Mouse (Mus musculus) intestine, postnatal 0 days (tissue): ENCODE measurements around the gene Farsb. TPM values are rescaled to one million over a fixed set of nuclear protein-coding genes. Genes with fewer than 3 reads are reported as not detected.
A peak's percentile ranks its signal among the peaks of the same experiment; 100 is the strongest.

Experiments used
- ATAC-seq: fragments of 200-750 bp; cut with Nextera tagmentation; 2 replicates; pipeline ENCODE4 v1.8.0; 2017; ENCODE audit warnings: mild to moderate bottlenecking, moderate TSS enrichment, moderate library complexity
- H3K27ac ChIP-seq: fragments of 300-500 bp; sonication (generic); 2 replicates; pipeline ENCODE4 v1.5.1; 2014; ENCODE audit warnings: mild to moderate bottlenecking, low read depth, low read length, moderate library complexity
- H3K27me3 ChIP-seq: fragments of 300-500 bp; sonication (generic); replicated peaks from 2 replicates; pipeline ENCODE4 v1.6.1; 2014; ENCODE audit warnings: low read length, mixed read lengths; ENCODE audit not compliant: control insufficient read depth, insufficient read depth
- H3K36me3 ChIP-seq: fragments of 300-500 bp; sonication (generic); 2 replicates; pipeline ENCODE4 v1.6.1; 2014; ENCODE audit warnings: mild to moderate bottlenecking, moderate library complexity; ENCODE audit not compliant: control insufficient read depth, insufficient read depth
- H3K4me1 ChIP-seq: fragments of 300-500 bp; sonication (generic); replicated peaks from 2 replicates; pipeline ENCODE4 v1.6.1; 2014; ENCODE audit warnings: antibody characterized with exemption, low read length, mixed read lengths; ENCODE audit not compliant: control insufficient read depth, insufficient read depth
- H3K4me2 ChIP-seq: fragments of 300-500 bp; sonication (generic); replicated peaks from 2 replicates; pipeline ENCODE4 v1.6.1; 2014; ENCODE audit warnings: low read depth, mild to moderate bottlenecking, moderate library complexity
- H3K4me3 ChIP-seq: fragments of 300-500 bp; sonication (generic); 2 replicates; pipeline ENCODE4 v1.5.1; 2014; ENCODE audit warnings: low read depth, low read length
- H3K9ac ChIP-seq: fragments of 300-500 bp; sonication (generic); 2 replicates; pipeline ENCODE4 v1.6.1; 2014; ENCODE audit warnings: mild to moderate bottlenecking, low read depth, low read length
- H3K9me3 ChIP-seq: fragments of 300-500 bp; sonication (generic); 2 replicates; pipeline ENCODE4 v1.6.1; 2016; ENCODE audit warnings: mixed run types; ENCODE audit not compliant: control insufficient read depth
- CTCF ChIP-seq: sonication (generic); IDR thresholded peaks from 2 replicates; pipeline ENCODE4 v1.5.1; 2016; ENCODE audit warnings: low read depth, mild to moderate bottlenecking, control low read depth, antibody characterized with exemption, moderate library complexity
- WGBS: fragments of 180-500 bp; shearing (Covaris S2); extraction: QIAGEN DNeasy Blood & Tissue Kit; methylation state at CpG from one replicate; pipeline ENCODE4 v1.1.7; 2014; 5-methylcytosine and 5-hydroxymethylcytosine counted together
- polyA plus RNA-seq: library from polyadenylated mRNA; unstranded; fragments of >200 nt; fragmentation: Nextera tagmentation; extraction: Ambion mirVana; gene quantifications from 2 replicates; pipeline ENCODE4 v1.2.1, GENCODE M21; 2015

Gene Farsb
- 59.2 and 61.5 TPM in 2 replicates for polyA plus RNA-seq

DNA sequence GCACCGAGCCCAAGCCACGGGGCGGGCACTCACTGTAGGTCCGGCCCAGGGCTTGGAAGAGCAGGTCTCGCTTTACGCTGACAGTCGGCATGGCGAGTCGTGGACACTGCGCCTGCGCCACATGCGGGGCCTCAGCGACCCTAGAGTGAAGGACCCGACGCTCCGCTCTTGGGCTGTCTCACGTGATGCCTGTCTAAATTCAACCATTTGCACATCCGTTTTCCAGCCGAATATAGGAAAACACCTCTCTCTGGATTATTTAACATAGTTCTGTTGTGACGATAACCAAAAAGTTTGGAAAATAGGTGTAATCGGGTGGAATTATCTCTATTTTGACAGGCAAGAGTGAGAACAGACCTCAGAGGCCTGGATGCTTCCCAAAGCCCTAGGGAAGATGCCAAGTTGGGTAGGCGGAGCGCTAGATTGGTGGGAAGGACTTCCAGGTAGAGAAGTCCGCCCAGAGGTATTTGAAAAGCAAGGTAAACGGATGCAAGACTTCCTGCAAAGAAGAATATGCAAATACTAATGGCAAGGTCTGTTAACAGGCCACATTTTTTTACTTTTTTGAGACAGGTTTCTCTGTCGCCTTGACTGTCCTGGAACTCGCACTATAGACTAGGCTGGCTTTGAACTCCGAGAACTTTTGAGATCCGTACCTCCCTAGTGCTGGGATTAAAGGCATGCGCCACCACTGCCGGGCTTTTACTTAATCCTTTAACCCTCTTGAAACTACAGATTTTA, at the start of gene Farsb:
Gene Farsb, minus strand, starts transcription at position 146 of the 741 bp plus-strand sequence.
- Histone ChIP-seq H3K4me2 (peak within 1 kb of the TSS; percentile 63), H3K36me3 (no peaks in the 10 kb centered on the region), H3K9me3 (no peaks in the 10 kb centered on the region), H3K4me3 (peak within 1 kb of the TSS; percentile 74), H3K4me1 (peaks cover 11% of the 10 kb centered on the region), H3K9ac (peak within 1 kb of the TSS; percentile 79), H3K27ac (peak within 1 kb of the TSS; percentile 85), H3K27me3 (no peaks in the 10 kb centered on the region)
- under 1% methylated on average over 31 of the region's 31 CpGs for WGBS
- ATAC-seq = peak; percentile 98
- no peak for TF ChIP-seq CTCF

DNA sequence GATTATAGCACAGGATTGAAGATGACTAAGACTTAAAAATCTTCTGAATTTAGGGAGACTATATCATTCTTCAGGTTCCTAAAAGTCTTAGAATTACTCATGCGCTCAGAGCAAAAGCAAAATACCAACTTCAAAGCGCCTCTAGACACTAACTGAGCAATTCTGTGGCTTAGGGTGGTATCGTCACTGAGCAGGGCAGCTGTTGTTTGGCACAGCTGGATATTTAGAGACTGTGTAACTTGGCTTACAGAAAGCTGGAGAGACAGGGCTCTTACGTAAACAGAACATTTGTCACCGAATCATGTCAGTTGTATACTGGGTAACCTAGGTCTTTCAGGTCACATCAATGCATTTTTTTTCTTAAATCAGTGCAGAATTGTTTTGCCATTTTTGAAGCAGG, 49.7 kb upstream of the Farsb start:
- H3K4me3 ChIP-seq = no peak overlapping the region
- H3K36me3 ChIP-seq = no peaks in the 10 kb centered on the region
- no peak overlapping the region for H3K27ac ChIP-seq
- no peak for ATAC-seq
- no peak overlapping the region for H3K4me2 ChIP-seq
- TF ChIP-seq CTCF = no peak
- no peaks in the 10 kb centered on the region for H3K9me3 ChIP-seq
- WGBS = 66% methylated on average over 5 of the region's 5 CpGs
- H3K9ac ChIP-seq = no peak overlapping the region
- no peaks in the 10 kb centered on the region for H3K27me3 ChIP-seq
- H3K4me1 ChIP-seq = no peaks in the 10 kb centered on the region

DNA sequence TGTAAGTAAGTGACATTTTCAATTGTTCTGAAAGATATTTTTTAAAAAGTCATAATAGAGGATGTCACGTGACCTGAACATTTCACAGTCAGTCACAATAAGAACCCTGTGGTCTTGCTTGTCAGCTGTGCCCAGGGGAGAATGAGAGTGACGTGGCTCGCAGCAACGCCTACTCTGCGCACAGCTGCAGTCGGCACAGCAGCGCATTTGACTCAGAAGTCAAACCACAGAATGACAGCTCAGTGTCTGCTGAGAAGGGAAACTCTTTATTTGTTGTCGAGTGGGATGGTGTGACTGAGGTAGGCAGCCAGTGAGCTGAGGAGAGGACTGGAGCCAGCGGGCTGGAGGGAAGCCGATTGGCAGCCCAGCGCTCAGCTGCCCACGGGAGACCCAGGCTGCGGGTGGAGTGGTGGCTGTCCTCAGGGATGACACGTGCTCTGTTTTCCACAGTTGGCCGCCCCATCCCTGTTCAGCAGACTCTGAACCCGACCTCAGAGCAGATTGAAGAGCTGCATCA, 48.9 kb upstream of the Farsb start:
- H3K36me3 ChIP-seq = no peaks in the 10 kb centered on the region
- peak overlapping the region; percentile 22 for H3K4me3 ChIP-seq
- no peak overlapping the region for H3K27ac ChIP-seq
- peak; percentile 63; the same call in 1 of the 2 replicates for ATAC-seq
- TF ChIP-seq CTCF = no peak
- H3K4me1 ChIP-seq = no peaks in the 10 kb centered on the region
- peak overlapping the region; percentile 62 for H3K4me2 ChIP-seq
- H3K9ac ChIP-seq = no peak overlapping the region; the same call in 1 of the 2 replicates
- H3K27me3 ChIP-seq = no peaks in the 10 kb centered on the region
- 37% methylated on average over 16 of the region's 16 CpGs for WGBS
- no peaks in the 10 kb centered on the region for H3K9me3 ChIP-seq

DNA sequence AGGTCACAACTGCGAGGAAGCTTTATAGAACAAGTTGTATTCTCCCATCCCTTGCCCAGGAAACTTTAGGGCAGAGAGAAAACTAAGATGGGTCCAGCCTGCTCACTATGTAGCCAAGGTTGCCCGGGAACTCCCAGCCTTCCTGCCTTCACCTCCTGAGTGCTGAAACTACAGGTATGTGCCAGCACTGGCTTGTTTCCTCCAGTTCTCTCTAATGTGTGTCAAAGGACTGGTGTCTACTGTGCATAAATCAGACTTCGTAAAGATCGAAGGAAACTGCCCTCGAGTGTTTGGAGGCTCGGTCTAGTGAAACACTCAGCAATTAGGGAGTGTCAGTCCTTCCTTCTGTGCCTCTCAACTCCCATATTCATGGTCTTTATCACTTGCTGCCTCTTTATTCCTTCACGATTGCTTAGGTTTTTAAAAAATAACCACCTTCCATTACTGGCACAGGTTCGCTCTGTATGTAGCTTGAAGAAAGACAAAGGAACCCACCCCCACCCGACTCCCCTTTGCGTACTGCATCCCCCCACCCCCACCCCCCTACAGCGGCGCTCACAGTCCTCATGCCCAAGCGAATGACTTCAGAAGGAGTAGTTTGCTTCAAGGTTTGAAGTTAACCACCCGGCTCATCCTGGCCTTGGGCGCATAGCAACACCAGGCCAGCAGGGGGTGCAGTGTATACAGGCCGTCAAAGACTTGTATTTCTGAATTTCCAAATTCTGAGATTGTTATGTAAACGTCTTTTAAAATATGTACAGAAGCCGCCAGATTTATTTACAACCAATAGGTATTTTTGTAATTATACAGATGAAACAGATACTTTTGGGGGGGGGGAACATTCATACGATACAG, 47.8 kb upstream of the Farsb start:
- no peaks in the 10 kb centered on the region for H3K36me3 ChIP-seq
- H3K9ac ChIP-seq = no peak overlapping the region
- WGBS = 31% methylated on average over 19 of the region's 19 CpGs
- peak overlapping the region; percentile 62 for H3K4me2 ChIP-seq
- no peaks in the 10 kb centered on the region for H3K9me3 ChIP-seq
- no peaks in the 10 kb centered on the region for H3K27me3 ChIP-seq
- peak; percentile 86 for TF ChIP-seq CTCF
- H3K4me1 ChIP-seq = no peaks in the 10 kb centered on the region
- no peak overlapping the region for H3K27ac ChIP-seq
- no peak overlapping the region; the same call in 1 of the 2 replicates for H3K4me3 ChIP-seq
- ATAC-seq = no peak

DNA sequence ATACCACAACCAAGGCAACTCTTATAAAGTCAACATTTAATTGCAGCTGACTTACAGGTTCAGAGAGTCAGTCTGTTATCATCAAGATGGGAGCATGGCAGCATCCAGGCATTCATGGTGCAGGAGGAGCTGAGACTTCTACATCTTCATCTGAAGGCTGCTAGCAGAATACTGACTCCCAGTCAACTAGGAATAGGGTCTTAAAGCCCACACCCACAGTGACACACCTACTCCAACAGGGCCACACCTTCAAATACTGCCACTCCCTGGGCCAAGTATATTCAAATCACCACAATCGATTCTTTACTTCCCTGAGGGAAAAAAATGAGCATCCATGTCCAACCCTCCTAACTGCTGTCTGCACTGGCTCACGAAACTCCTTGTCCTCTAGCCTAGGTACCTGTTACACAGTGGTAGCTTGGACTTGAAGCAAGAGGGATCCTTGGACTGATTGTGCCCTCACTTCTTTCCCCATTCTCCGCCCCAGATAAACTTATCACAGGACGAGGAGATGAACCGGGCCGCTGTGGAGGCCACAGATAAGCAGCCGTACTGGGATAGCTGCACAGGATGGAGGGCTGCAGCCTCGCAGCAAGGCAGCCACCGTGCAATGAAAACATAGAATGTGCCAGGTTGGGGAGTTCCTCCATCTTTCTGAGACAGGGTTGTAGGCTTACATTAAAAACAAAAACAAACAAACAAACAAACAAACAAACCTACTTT, 45.9 kb upstream of the Farsb start:
- no peaks in the 10 kb centered on the region for H3K36me3 ChIP-seq

More for the DNA sequence above, 45.9 kb upstream of the Farsb start:
- Histone ChIP-seq H3K4me1 (no peaks in the 10 kb centered on the region), H3K27ac (no peak overlapping the region), H3K9ac (no peak overlapping the region), H3K4me2 (no peak overlapping the region), H3K4me3 (no peak overlapping the region), H3K27me3 (no peaks in the 10 kb centered on the region), H3K9me3 (no peaks in the 10 kb centered on the region)
- no peak for ATAC-seq
- no peak for TF ChIP-seq CTCF
- 74% methylated on average over 9 of the region's 9 CpGs for WGBS
